Mouse (Mus musculus) limb, embryonic 14.5 days (tissue): ENCODE data around the gene Fxyd1. TPM values are rescaled to one million over a fixed set of nuclear protein-coding genes. Genes with fewer than 3 reads are reported as not detected.
A peak's percentile ranks its signal among the peaks of the same experiment; 100 is the strongest.

Experiments used
- ATAC-seq: fragments of 200-750 bp; cut with Nextera tagmentation; 2 replicates; pipeline ENCODE4 v1.8.0; 2017; ENCODE audit warnings: low read depth, moderate number of reproducible peaks, moderate TSS enrichment; ENCODE audit not compliant: low FRiP score
- DNase-seq: peaks from one replicate; pipeline ENCODE4 v3.0.0-alpha.2; 2015; ENCODE audit warnings: low spot score
- H3K27ac ChIP-seq: fragments of 300-500 bp; sonication (generic); replicated peaks from 2 replicates; pipeline ENCODE4 v1.5.1; 2014; ENCODE audit warnings: low read depth, mild to moderate bottlenecking, low read length, moderate library complexity, mixed read lengths
- H3K27me3 ChIP-seq: fragments of 300-500 bp; sonication (generic); 2 replicates; pipeline ENCODE4 v1.6.1; 2014; ENCODE audit warnings: low read length, mixed read lengths; ENCODE audit not compliant: control insufficient read depth, insufficient read depth
- H3K36me3 ChIP-seq: fragments of 300-500 bp; sonication (generic); 2 replicates; pipeline ENCODE4 v1.6.1; 2014; ENCODE audit warnings: mild to moderate bottlenecking, low read length, moderate library complexity, mixed read lengths; ENCODE audit not compliant: control insufficient read depth, insufficient read depth
- H3K4me1 ChIP-seq: fragments of 300-500 bp; sonication (generic); 2 replicates; pipeline ENCODE4 v1.6.1; 2014; ENCODE audit warnings: antibody characterized with exemption, low read length, mixed read lengths; ENCODE audit not compliant: control insufficient read depth, insufficient read depth
- H3K4me2 ChIP-seq: fragments of 300-500 bp; sonication (generic); replicated peaks from 2 replicates; pipeline ENCODE4 v1.6.1; 2014; ENCODE audit warnings: low read depth, mild to moderate bottlenecking, low read length, moderate library complexity; ENCODE audit not compliant: severe bottlenecking
- H3K4me3 ChIP-seq: fragments of 300-500 bp; sonication (generic); replicated peaks from 2 replicates; pipeline ENCODE4 v1.5.1; 2014; ENCODE audit warnings: low read length
- H3K9ac ChIP-seq: fragments of 300-500 bp; sonication (generic); 2 replicates; pipeline ENCODE4 v1.6.1; 2014; ENCODE audit warnings: mild to moderate bottlenecking, low read depth, low read length, moderate library complexity; ENCODE audit not compliant: severe bottlenecking
- H3K9me3 ChIP-seq: fragments of 300-500 bp; sonication (generic); 2 replicates; pipeline ENCODE4 v1.6.1; 2016; ENCODE audit warnings: low read length; ENCODE audit not compliant: control insufficient read depth
- POLR2A ChIP-seq: fragments of 200-500 bp; IDR thresholded peaks from 2 replicates; pipeline ENCODE4 v1.8.0; 2012; ENCODE audit warnings: inconsistent platforms, mild to moderate bottlenecking, moderate library complexity, borderline replicate concordance; ENCODE audit not compliant: insufficient read depth, insufficient read length; ENCODE audit errors: extremely low read depth
- WGBS: fragments of 180-500 bp; shearing (Covaris S2); extraction: QIAGEN DNeasy Blood & Tissue Kit; methylation state at CpG from one replicate; pipeline ENCODE4 v1.1.7; 2014; 5-methylcytosine and 5-hydroxymethylcytosine counted together
- polyA plus RNA-seq, 2 experiments: library from polyadenylated mRNA; depleted of rRNA in 1 of 2; stranded (reverse) in 1 of 2; unstranded in 1 of 2; fragments of >200 nt; fragmentation: Nextera tagmentation in 1 of 2; extraction: Ambion mirVana in 1 of 2; gene quantifications; 2 replicates each; pipeline versions ENCODE4 v1.2.1 to v1.2.3; 2012 to 2014

The Fxyd1 gene
- polyA plus RNA-seq, 2 experiments: 92.6 to 95.6 TPM

DNA sequence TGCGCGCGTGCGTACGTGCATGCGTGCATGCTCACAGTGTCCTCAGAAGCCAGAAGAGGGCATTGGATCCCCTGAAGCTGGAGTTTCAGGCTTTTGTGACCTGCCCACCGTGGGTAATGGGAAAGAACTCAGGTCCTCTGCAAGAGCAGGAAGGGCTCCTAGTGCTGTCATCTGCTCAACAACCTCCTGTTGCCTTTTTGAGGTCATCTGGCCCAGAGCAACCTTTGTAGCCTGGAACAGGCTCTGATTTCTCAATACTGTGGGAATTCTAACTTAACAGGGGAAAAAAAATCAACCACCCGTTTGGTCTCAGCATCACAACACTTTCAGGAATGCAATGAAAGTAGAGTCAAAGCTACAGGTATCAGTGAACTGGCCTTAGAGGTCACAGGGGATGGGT, 22.7 kb upstream of the Fxyd1 start:
- Histone ChIP-seq H3K9me3 (no peaks in the 10 kb centered on the region), H3K36me3 (no peaks in the 10 kb centered on the region), H3K4me1 (peaks cover 13% of the 10 kb centered on the region; the same call in 1 of the 2 replicates), H3K4me3 (no peak overlapping the region), H3K27ac (no peak overlapping the region), H3K27me3 (no peaks in the 10 kb centered on the region), H3K9ac (no peak overlapping the region), H3K4me2 (no peak overlapping the region)
- no peak for TF ChIP-seq POLR2A
- DNase-seq: no peak
- WGBS: 87% methylated on average over 8 of the region's 8 CpGs
- no peak for ATAC-seq

DNA sequence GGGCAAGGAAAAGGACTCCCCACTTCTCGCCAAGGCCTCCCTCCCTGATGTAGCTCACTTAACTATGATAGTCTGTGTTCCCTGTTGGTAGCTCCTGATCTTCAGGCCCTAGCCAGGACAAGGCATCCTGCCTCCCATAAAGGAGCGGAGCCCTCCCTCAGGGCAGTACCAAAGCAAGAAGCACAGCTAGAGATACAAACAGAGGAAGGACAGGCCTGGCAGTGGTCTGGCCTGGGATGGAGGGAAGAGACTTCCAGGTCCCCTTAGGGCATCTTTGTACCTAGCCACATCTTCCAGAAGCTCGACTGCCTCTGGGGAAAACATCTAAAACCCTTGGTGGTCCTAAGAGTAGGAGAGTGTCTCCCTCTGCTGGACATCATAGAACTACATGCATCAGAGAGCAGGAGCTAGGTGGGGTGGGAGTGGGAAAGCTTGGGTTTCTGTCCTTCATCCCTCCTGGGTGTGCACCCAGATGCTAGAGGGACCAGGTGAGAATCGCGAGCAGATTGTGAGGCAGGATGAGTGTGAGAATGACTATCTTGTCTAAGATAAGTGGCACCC, 21.0 kb upstream of the Fxyd1 start:
- DNase-seq: peak; percentile 76
- TF ChIP-seq POLR2A: no peak
- Histone ChIP-seq H3K27ac (no peak overlapping the region; the same call in 1 of the 2 replicates), H3K36me3 (no peaks in the 10 kb centered on the region), H3K4me2 (no peak overlapping the region), H3K9ac (no peak overlapping the region), H3K4me3 (no peak overlapping the region), H3K4me1 (peaks cover 11% of the 10 kb centered on the region; the same call in 1 of the 2 replicates), H3K27me3 (no peaks in the 10 kb centered on the region), H3K9me3 (no peaks in the 10 kb centered on the region)
- WGBS: 30% methylated on average over 5 of the region's 5 CpGs
- ATAC-seq: peak; percentile 34; the same call in 1 of the 2 replicates

GRCm38 (mm10) chr7:31077470-31077869, 20.5 kb upstream of the Fxyd1 start:
- WGBS: 52% methylated on average over 6 of the region's 6 CpGs
- H3K9me3 ChIP-seq: no peaks in the 10 kb centered on the region
- ATAC-seq: peak; percentile 56
- peak overlapping the region; percentile 61; the same call in 1 of the 2 replicates for H3K27ac ChIP-seq
- H3K4me1 ChIP-seq: peaks cover 11% of the 10 kb centered on the region; the same call in 1 of the 2 replicates
- H3K4me3 ChIP-seq: no peak overlapping the region
- no peak for TF ChIP-seq POLR2A
- H3K27me3 ChIP-seq: no peaks in the 10 kb centered on the region
- H3K9ac ChIP-seq: no peak overlapping the region
- H3K36me3 ChIP-seq: no peaks in the 10 kb centered on the region
- DNase-seq: no peak
- H3K4me2 ChIP-seq: no peak overlapping the region

- Histone ChIP-seq H3K4me3 (no peak within 1 kb of the TSS; the same call in 1 of the 2 replicates), H3K9ac (no peak within 1 kb of the TSS), H3K4me1 (peaks cover 11% of the 10 kb centered on the region; the same call in 1 of the 2 replicates), H3K9me3 (no peaks in the 10 kb centered on the region), H3K36me3 (no peaks in the 10 kb centered on the region), H3K27me3 (no peaks in the 10 kb centered on the region), H3K27ac (peak within 1 kb of the TSS; percentile 61), H3K4me2 (0 out of 2 replicates have a peak within 1 kb of the TSS, but pooled peaks have one; percentile 19)
- DNase-seq (no peak), ATAC-seq (no peak)
- TF ChIP-seq POLR2A: no peak
- 24% methylated on average over 5 of the region's 5 CpGs for WGBS
These were observed 19.5 kb upstream of the Fxyd1 start, which contains the start of gene Fxyd3 for GRCm38 (mm10) chr7:31076492-31076891. Gene Fxyd3 (minus strand): TSS chr7:31076704.

DNA sequence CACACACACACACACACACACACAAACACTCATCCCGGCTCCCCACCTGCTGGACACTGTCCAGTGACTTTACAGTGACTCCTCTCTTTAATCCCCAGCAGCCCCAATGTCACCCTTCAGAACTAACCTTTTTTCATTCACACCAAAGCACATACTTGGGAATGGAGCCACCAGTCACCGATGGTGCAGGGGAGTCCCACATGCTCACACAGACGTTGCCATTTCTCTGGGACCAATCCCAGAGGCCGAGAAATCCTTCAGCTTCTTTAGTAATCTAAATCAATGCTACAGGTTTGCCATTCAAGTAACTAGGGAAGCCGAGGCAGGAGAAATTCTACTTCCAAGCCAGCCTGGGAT, 17.7 kb upstream of the Fxyd1 start:
- H3K27me3 ChIP-seq: no peaks in the 10 kb centered on the region
- no peak overlapping the region for H3K9ac ChIP-seq
- H3K9me3 ChIP-seq: no peaks in the 10 kb centered on the region
- H3K4me2 ChIP-seq: no peak overlapping the region
- no peaks in the 10 kb centered on the region for H3K36me3 ChIP-seq
- H3K4me3 ChIP-seq: no peak overlapping the region
- ATAC-seq (no peak), DNase-seq (no peak)
- H3K4me1 ChIP-seq: peaks cover 11% of the 10 kb centered on the region; the same call in 1 of the 2 replicates
- H3K27ac ChIP-seq: no peak overlapping the region
- WGBS: 63% methylated on average over 5 of the region's 5 CpGs
- no peak for TF ChIP-seq POLR2A
